ENCODE assay signal across 8 mouse cellular contexts in genomic region chr11:75270985-75271434, GRCm38 (mm10).
DNase-seq lines count a peak whose midpoint lies in the region; ATAC-seq lines count a peak whose summit lies in the region.

No protein-coding gene starts in this region.

- WGBS in heart, embryonic 15.5 days = 43% methylated on average over 7 of the region's 7 CpGs
- 71% methylated on average over 7 of the region's 7 CpGs for WGBS in kidney, embryonic 15.5 days

- H3K27ac ChIP-seq in heart, embryonic 15.5 days = peak overlapping the region; percentile 35
- no peak overlapping the region for H3K27ac ChIP-seq in kidney, embryonic 15.5 days

- H3K9me3 ChIP-seq in heart, embryonic 15.5 days (replicated peaks) = no peaks in the 10 kb centered on the region
- H3K9me3 ChIP-seq in kidney, embryonic 15.5 days (replicated peaks) = no peaks in the 10 kb centered on the region

- 0 out of 2 replicates have a peak, but pooled peaks cover 4% of the 10 kb centered on the region for H3K36me3 ChIP-seq in heart, embryonic 15.5 days
- H3K36me3 ChIP-seq in kidney, embryonic 15.5 days = no peaks in the 10 kb centered on the region

- no peak for ATAC-seq in heart, embryonic 15.5 days (replicated peaks; ENCODE audit: insufficient number of reproducible peaks, insufficient read depth, low FRiP score, low read depth)
- no peak for ATAC-seq in monocyte, adult 5-6 weeks (replicated peaks; ENCODE audit: insufficient number of reproducible peaks, low FRiP score, low TSS enrichment, poor library complexity, severe bottlenecking)
- no peak for ATAC-seq in kidney, embryonic 15.5 days (replicated peaks; ENCODE audit: low FRiP score)

- peak; percentile 74 for DNase-seq in layer of hippocampus, adult 11-12 months (ENCODE audit: low spot score)
- no peak for DNase-seq in layer of hippocampus, adult 9-10 months (ENCODE audit: low spot score)
- DNase-seq in cerebellum, adult 9-10 months = peak; percentile 89
- peak; percentile 86 to 91 for DNase-seq in lung, adult 18-20 months
- DNase-seq in embryo, embryonic 9.5 days (ENCODE audit: extremely low spot score) = no peak

- H3K27me3 ChIP-seq in heart, embryonic 15.5 days = no peaks in the 10 kb centered on the region
- H3K27me3 ChIP-seq in kidney, embryonic 15.5 days = peaks cover 18% of the 10 kb centered on the region

- H3K4me1 ChIP-seq in heart, embryonic 15.5 days (replicated peaks) = peaks cover 62% of the 10 kb centered on the region
- peaks cover 42% of the 10 kb centered on the region for H3K4me1 ChIP-seq in kidney, embryonic 15.5 days

- no peak overlapping the region for H3K4me2 ChIP-seq in heart, embryonic 15.5 days
- no peak overlapping the region for H3K4me2 ChIP-seq in kidney, embryonic 15.5 days

- no peak overlapping the region for H3K4me3 ChIP-seq in heart, embryonic 15.5 days
- no peak overlapping the region for H3K4me3 ChIP-seq in kidney, embryonic 15.5 days (replicated peaks)

- H3K9ac ChIP-seq in heart, embryonic 15.5 days = no peak overlapping the region
- no peak overlapping the region for H3K9ac ChIP-seq in kidney, embryonic 15.5 days

Comparison
In these comparisons a context has a peak if more than half of its experiments do, and no peak if none do; other contexts are left out.
1. DNase-seq: peak in layer of hippocampus, adult 11-12 months (single experiment), cerebellum, adult 9-10 months (single experiment) and lung, adult 18-20 months (2 of 2); none in layer of hippocampus, adult 9-10 months (single experiment) and embryo, embryonic 9.5 days (single experiment).